Mouse (Mus musculus): ENCODE results near the gene Eps8l1.

Gene Eps8l1

GRCm38 (mm10) chr7:4508739-4509116 is 48.3 kb downstream of the Eps8l1 start:
- no peak for DNase-seq (ENCODE audit: low read depth, low spot score)

DNA sequence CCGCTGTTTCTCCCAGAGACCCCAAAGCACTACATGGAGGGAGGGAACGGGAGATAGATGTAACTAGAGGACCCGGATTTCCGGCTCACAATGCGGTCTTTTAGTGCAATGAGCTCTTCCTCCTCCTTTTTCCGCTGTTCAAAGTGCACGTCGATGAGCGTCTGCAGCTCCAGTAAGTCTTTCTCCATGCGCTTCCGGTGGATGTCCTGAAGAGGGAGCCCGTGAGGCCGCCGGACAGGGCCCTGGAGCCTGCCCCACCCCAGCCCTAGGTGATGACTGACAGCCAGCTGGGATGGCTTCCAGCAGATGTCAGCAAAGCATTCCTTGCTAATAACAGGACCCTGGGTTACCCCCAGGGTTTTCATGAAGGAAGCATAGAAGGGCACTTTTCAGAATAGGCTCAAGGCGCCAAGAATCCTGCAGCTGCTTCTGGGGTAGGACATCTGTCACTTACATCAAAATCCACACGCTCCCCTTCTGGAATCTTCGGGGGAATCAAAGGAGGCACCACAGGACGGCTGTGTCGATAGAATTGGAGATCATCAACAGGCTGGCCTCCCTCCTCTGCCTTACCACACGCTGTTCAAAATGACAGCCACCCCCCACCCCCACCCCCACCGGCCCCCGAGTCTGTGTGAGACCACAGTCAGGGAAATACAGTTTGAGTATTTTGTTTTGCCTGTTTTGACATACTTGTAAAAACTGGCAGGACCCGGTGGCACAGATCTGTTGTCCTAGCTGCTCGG is 49.6 kb downstream of the Eps8l1 start:
- DNase-seq (ENCODE audit: low read depth, low spot score), result peak; percentile 82

DNA sequence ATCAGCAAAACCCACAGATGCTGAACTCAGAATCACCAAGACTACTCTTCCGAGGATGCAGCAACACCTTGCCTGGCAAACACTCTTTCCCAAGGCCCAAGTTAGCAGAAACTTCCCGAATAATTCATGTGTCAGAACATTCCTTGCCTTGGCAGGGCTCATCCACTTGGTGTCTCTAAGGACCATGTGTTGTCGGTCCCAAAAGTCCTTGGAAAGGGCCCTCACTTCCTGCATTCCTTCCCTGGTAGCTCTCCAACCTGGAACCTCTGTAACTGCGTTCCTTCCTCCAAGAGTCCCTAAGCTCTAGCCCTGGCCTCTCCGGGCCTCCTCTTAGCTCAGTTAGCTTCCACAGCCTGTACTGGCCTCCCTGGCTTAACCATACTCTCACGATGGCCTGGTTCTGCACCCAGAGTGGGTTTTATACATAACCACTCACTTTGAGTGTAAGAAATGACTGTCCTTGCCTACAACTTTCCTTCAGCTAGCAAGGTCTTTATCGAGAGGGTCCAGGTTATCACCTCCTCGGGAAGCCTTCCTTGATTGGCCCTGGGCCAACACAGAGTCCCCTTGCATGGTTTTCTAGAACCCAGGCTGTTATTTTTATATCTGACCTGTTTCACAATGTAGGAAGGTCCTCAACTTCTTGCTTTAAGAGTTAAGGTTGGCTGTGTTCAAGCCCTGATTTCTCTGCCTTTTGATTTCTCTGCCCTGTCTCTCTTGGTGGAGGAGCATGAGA is 51.2 kb downstream of the Eps8l1 start:
- no peak for DNase-seq (ENCODE audit: low read depth, low spot score)

GRCm38 (mm10) chr7:4513236-4513635 is 52.8 kb downstream of the Eps8l1 start:
- peak; percentile 70 for DNase-seq (ENCODE audit: low read depth, low spot score)

GRCm38 (mm10) chr7:4513829-4514712 is 53.6 kb downstream of the Eps8l1 start:
- DNase-seq (ENCODE audit: low read depth, low spot score), result no peak

DNA sequence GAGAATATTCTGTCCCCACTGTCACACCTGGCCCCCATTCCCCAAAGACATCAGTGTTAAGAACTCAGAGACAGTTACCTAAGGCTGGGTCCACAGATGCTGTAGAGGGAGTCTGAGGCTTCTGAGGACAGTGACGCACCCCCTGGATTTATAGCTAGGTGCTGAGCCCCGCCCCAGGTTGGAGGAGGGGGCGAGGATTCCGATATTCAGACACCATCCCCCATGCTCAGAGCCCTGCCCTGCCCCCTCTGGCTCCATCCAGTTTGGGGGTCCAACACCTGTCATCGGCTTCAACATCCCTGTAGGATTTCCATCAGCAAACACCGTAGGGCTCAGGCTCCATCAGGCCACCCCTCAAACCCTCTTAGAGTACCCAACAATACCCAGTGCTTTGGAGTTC is 55.4 kb downstream of the Eps8l1 start:
- no peak for DNase-seq (ENCODE audit: low read depth, low spot score)

DNA sequence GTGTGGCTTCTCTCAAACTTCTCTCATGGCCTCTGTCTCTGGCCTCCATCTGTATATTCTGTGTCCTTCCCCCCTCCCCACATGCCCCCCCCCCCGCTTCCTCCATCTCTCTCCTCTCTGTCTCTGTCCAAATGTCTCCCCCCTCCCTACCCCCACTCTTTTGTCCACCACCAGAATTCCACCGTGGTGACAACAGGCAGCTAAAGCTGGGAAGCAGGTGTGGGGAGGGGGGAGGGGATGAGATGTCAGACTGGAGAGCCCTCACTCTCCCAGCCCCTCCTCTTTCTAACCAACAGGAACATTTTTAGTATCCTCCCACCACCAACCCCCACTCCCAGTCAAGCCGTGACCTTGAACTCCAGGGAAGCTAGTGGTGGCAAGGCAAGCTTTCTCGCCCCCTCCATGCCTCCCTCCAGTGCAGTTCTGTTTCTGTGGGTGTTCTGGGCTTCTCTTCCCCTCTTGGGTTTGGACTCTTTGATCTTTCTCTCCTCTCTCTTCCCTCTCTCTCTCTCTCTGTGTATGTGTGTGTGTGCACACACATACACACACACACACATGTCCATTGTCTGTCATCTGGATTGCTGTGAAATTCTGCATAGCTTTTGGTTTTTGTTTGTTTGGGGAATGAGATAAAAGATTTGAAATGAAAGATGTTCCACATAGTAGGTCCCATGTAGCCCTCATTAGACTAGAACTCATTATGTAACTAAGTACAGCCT is 56.0 kb downstream of the Eps8l1 start, which contains the start of gene Tnnt1:
Gene Tnnt1 (minus strand): TSS at position 51 of the 719 bp plus-strand sequence.
- no peak for DNase-seq (ENCODE audit: low read depth, low spot score)

DNA sequence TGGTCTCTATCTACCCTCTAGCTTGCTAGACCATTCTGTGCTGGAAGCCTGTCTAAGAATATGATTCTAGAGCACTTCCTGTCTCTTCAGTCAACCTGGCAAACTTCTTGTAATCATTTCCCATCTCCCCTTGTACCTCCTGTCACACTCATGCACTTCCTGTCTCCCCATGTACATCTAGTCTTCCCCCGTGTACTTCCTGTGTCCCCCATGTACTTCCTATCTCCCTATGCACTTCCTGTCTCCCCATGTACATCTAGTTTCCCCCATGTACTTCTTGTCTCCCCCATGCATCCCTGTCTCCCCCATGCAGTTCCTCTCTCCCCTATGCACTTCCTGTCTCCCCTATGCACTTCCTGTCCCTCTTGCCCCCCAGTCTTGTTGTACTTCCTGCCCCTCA is 58.0 kb downstream of the Eps8l1 start:
- peak; percentile 39 for DNase-seq (ENCODE audit: low read depth, low spot score)

DNA sequence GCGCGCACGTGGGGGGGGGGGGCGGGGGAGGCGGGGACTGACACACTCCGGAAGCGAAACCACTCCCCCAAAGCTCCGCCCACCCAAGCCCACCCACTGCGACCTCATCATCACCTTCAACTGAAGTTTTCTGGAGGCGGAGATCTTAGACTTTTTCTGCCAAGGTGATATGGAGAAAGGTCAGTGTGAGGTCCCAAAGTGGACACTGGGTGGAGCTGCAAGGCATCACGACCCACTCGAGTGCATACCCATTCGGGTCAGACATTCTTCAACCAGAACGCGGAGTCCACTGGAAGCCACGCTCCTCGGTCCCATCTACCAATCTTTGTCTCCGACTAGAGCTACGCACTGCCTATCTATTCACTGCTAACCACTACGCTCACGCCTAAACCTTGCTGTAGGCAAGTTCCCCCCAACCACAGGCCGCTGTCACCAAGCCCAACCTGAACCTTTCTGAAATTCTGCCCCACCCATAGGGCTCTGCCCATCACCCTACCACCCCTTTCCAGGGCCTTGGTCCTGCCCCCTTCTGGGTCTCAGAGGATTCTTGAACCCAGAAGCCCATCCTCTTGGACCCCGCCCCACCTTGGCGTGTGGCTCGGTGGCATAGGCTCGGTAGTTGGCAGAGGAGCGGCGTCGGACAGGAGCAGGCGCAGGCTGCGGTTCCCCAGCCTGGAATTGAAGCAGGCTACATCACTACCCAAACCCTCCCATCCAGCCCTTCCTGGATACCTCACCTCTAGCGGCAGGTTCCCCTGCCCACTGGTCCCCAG is 60.9 kb downstream of the Eps8l1 start:
- DNase-seq (ENCODE audit: low read depth, low spot score), result no peak

- no peak for DNase-seq (ENCODE audit: low read depth, low spot score)
These were observed 61.8 kb downstream of the Eps8l1 start for GRCm38 (mm10) chr7:4522292-4522691.

- DNase-seq (ENCODE audit: low read depth, low spot score), result no peak
These were observed 63.0 kb downstream of the Eps8l1 start for GRCm38 (mm10) chr7:4523205-4524130.

DNA sequence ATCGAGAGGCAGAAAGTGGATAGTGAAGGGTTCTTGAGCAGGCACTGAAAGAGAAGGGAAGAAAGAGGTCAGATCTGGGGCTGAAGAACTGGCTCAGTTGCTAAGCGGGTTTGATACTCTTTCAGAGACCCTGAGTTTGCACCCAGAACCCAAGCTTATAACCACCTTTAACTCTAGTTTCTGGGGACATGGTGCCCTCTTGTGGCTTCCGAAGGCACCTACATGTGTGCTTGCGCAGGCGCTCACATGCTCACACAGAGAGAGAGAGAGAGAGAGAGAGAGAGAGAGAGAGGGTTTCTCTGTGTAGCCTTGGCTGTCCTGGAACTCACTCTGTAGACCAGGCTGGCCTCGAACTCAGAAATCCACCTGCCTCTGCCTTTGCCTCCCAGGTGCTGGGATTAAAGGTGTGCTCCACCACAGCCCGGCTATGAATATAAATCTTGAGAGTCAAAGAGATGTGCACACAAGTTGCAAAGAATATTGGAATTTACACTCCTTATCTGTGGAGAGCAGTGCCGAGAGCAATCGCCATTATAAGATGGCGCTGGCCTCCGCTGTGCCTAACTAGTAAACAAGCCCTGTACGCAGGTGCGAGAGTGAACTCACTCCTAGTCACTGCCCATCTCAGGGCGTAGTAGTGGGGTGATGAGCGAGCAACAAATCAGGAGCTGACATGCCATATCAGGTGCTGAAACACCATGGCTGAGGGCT is 63.9 kb downstream of the Eps8l1 start, which contains the start of gene Tnni3:
Gene Tnni3 (minus strand): TSS at position 18 of the 711 bp plus-strand sequence.
- DNase-seq (ENCODE audit: low read depth, low spot score), result peak; percentile 81

- peak; percentile 90 for DNase-seq (ENCODE audit: low read depth, low spot score)
These were observed 66.1 kb downstream of the Eps8l1 start for GRCm38 (mm10) chr7:4526341-4527301.

- no peak for DNase-seq (ENCODE audit: low read depth, low spot score)
These were observed 66.8 kb downstream of the Eps8l1 start for GRCm38 (mm10) chr7:4527302-4527689.
